Mouse (Mus musculus): ENCODE data around the gene Rora.

GRCm38 (mm10) chr9:69132995-69133394 is 479.4 kb downstream of the Rora start:
- TF ChIP-seq POLR2A (IDR thresholded peaks at IDR 0.05; ENCODE audit: borderline replicate concordance, extremely low read depth, insufficient read depth, insufficient read length, poor library complexity, severe bottlenecking): no peak
- TF ChIP-seq CTCF (IDR thresholded peaks at IDR 0.05; ENCODE audit: borderline replicate concordance, extremely low read depth, insufficient read depth, insufficient read length): no peak

Data from brain, embryonic 14.5 days (tissue).